Mouse (Mus musculus): ENCODE measurements around the gene Atp11a.

The Atp11a gene

DNA sequence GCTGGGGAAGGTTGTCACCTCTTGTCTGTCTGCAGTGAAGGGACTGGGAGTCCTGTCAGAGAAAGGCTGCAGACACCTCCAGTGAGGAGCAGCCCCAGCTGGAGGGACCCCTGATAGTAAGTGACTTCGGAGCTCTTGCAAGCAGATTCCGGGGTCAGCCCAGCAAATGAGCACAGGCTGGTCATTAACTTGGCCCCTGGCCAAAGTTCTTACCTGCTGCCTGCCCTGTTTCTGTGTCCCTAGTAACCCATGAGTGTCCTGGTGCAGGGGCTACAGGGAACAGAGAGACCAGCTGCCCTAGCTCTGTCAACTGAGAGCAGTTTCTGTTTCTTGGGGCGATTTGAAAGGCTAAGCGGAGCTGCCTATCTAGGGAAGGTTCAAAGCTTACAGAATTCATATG, 17.1 kb downstream of the Atp11a start:
- no peak for DNase-seq

DNA sequence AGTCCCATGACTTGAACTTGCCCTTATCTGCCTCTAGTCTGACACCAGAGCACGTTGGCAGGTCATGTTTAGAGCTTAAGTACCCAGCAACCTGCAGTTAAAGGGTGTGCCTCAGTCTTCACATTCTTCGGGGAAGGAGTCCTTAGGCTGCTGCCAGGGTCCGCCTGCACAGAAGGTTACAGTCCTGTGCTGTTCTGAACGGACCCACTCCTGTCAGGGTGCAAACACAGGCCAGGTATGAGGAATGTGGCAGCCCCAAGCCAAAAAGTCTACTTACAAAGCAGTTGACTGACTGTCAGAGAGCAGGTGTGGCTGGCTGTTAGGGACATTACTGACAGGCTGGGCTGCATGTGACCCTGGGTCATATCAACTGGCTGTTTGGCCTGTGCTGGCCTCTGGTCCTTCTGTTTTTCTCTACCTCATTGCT, 18.1 kb downstream of the Atp11a start:
- no peak for DNase-seq

DNA sequence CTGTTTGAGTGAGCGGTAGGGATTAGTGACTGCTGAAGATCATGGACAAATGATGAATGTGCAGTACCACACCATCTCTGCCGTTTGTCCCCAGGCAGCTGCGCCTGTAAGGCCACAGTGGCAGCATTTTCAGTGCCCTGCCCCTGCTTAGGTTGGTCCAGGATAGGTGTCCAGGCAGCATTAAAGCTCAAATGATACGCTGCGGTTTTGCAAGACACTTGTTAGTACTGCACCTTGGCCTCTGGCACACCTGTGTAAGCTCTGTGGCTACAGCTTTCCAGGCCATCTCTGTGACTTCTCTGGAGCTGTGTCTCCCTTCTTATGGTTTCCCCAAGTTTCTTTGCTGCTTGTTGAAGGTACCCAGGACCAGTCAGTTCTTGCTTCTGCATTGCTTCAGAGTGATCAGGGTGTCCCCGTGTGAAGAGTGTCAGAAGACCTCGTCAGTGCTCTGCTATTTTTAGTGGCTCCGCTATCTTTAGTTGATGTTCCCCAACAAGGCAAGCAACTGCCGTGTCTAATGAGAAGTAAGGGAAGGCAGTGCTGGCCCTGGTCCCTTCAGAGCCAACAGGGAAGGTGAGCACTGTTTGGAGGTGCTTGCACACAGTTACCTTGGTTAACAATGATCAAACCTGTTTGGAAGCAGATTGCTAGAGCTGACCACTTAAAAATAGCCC, 18.6 kb downstream of the Atp11a start:
- no peak for DNase-seq

DNA sequence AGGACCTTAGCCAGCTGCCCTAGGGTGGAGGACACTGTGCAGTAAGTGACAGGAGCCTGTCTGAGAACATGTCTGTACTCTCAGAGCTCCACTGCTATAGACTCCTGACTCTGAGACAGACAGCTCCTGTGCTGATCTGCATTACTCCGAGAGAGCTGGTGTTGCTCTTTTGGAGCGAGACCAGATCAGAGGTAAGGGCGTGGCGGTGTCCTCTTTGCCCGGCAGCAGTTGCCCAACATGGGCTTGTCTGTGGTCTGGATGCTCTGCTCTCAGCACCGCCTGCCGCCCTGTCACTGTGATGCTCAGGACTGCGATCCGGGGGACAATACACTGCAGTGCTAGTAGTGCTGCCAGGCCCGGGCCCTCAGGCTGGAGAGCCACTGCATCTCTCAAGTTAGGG, 19.4 kb downstream of the Atp11a start:
- no peak for DNase-seq

DNA sequence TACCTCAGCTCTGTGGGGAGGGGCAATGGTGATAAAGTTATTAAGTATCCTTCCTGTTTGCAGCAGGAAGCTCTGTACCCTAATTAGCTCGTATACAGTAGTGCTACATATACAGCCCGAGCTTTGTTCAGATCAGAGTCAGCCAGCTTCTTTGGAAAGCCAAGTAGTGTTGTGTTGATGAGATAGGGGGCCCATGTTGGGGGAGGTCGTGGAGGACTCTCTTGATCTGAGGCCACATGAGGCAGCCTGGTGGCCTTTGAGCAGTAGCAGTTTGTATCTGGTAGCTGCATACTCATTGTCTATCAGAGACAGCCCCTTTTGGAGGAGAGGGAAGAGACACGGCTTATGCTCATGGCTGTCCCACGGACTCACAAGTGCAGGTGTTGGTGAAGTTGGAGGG, 20.4 kb downstream of the Atp11a start:
- DNase-seq: no peak

DNA sequence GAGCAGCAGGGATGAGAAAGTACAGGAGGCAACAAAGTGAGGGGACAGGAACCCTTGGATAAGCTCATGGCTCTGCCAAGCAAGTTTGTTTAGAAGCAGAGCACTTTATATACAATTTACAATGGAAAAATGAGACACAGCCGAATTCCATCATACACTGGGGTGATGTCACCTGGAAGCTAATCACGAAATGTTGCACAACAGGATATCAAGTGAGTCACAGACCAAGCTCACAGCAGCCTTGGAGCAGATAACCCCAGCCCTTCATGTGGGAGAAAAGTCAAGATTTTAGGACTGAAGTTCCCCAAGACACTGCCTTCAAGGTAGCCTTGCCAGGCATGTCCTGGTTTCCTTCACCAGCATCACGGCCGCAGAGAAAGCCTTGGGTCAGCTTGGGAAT, 22.7 kb downstream of the Atp11a start:
- no peak for DNase-seq

DNA sequence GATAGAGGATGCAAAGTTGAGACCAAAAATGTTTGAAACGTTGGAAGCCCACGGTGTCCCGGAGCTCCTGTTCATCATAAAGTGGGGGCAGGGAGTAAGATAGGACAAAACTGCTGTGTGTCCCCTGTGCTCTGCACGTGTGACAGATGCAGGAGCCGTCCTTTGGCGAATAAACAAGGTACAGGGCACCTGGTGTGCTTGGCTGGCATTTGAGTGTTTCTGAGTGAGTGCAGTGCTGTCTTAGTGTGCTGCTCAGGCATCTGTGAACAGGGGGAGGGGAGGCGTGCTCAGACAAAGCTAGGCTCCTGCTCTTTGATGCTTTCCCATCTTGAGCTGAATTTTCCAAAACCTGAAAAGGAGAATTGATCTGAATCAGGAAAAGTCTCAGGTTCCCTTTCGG, 28.7 kb downstream of the Atp11a start:
- no peak for DNase-seq

DNA sequence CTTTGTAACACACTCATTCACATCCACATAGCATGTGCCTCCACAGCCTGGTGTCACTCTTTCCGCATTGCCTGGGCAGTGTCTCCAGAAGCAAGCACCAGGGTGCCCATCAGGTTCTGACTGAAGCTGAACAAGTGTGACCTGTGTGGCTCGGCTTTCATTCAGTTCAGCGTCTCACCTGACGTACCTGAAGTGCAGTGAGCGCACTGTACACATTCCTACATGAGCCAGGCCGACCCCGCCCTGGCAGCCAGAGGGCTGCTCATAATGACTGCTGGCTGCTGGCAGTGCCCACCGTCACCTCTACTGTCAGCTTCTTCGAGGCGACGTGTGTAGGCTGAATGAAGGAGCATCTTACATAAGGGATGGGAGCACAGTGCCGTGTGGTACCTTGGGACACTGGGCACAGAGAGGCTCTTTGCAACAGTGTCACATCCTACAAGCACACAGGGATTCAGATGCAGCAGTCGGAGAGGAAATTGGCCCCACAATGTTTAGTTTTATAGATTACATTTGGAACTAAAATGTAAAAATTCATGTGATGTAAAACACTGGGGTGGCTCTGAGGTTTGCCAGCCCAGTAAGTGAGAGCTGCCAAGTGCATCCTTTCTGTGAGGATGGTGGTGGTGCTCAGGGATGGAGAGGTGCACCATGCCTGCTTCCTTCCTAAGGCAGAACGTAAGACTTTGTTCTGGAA, 29.6 kb downstream of the Atp11a start:
- no peak for DNase-seq

DNA sequence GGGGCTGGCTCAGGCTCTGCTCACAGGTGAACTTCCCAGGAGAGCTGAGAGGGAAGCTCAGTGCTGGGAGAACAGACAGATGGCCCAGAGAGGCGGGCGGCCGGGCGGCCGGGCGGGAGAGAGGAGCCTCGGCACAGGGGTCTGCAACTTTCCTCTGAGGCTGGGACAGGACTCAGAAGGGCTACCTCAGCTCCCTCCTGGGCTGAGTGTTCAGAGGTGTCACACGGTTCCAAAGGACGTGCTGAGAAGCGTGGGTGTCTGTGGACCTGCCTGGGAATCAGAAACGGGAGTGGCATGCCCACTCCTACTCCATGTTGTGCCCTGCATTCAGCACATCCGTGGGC, 30.1 kb downstream of the Atp11a start:
- DNase-seq: no peak

DNA sequence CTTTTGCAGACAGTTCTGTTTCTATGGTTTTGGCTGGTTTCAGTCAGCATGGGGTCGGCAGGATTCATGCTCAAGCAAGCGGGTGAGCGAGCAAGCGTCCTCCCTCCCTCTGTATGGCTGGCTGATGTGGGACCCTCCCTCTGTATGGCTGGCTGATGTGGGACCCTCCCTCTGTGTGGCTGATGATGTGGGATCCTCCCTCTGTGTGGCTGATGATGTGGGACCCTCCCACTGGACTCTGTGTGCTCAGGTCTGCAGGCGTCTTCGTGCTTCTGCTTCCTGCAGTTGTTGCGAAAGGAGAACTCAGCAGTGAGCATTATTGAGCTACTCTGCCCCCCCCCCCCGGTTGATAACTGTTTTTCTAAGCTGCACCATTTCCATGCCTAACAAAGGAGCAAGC, 30.6 kb downstream of the Atp11a start:
- no peak for DNase-seq

DNA sequence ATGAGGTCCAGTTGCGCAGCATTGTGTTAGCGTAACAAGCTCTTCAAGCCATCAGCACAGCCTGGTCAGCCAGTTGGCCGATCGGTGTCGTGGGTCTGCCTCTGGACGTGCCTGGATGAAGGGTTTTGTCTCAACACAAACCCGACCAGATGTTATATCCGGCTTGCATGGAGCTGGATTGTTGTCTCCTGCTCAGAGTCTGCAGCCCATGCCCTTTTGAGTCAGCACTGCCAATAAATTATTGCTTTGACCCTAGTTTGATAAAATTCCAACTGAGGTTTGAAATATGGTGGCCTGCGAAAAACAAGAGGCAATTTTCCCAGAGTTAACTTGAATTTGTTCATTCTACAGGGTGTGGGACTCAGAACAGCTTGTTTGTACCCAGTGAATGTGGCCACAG, 31.9 kb downstream of the Atp11a start:
- DNase-seq: no peak

DNA sequence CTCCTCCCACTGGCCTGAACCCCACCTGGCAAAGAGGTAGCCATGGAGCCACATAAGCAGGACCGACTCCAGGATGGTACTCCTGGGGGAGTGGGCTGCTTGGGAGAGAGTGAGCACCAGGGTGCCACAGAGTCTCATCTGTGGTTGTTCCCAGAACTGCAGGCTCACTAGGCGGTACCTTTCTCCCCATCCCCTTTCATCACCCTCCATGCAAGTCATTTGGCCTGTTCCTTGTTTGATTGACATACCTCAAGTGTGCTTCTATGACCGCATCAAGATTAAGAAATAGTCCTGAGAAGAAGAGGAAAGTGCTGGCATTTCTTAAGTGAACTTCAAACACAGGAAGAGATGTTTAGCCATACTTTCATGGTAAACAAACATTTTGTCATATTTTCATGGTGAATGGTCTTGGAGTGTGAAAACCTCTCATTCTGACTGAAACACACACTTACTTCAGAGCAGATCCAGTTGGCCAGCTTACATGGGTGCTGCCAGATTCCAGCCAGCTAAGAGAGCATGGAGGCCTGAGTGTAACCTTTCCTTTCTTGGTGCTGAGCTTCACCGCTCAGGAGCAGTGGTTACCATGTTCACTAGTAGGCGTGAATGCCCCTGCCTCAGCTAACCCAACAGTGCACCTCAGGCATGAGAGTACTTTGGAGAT, 38.3 kb downstream of the Atp11a start:
- no peak for DNase-seq

DNA sequence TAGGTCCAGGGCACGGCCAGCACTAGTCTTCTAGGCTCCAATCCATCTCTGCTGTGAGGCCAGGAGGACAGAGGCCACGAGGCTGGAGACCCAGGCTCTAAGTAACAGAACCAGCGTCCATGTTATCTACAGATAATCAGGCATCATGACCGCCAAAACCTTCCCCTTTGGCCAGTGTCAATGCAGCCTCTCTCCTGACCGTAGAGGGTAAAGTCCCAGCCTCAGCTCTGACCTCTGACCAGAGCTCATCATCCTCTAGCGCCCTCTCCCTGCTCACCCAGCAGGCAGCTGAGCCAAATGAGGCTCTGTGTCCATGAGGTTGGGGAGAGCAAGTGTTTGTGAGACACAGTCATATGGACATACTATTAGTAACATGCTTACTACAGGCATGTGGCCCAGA, 42.3 kb downstream of the Atp11a start:
- no peak for DNase-seq

DNA sequence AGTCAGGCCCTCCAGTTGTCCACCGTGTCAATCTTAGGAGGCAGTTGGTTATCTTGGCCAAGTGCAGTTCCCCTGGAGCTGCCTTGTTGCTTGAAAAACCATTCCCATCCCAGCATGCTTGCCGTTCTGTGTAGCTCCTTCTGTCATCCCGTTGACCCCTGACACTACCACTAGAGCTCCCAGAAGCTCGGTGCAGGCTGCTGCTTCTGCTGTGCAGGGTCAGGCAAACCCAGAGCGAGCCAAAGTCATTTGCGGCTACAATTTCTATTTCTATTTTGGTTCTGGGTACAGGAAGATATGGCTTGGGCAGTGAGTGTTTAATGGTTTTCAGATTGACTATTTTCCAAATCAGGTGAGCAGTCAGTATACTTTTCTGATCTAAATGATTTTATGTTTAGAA, 43.0 kb downstream of the Atp11a start:
- DNase-seq: no peak

DNA sequence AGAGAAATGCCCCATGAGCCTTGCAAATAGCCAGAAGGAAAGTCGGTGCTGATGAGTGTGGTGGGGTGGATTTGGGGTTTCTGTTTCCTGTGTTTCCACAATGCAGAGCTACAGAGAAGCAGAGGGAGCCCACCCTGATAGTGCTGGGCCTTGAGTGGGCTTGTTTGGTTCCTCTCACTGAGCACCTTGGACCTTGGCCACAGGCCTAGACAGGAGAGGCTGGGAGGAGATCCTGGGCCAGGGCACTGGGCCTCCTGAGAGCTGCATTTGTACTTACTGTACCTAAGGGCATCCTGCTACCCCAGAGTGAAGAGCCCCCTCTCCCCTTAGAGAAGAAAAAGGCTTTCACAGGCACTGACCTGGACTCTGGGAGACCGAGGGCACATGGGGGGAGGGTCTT, 43.4 kb downstream of the Atp11a start:
- DNase-seq: no peak

DNA sequence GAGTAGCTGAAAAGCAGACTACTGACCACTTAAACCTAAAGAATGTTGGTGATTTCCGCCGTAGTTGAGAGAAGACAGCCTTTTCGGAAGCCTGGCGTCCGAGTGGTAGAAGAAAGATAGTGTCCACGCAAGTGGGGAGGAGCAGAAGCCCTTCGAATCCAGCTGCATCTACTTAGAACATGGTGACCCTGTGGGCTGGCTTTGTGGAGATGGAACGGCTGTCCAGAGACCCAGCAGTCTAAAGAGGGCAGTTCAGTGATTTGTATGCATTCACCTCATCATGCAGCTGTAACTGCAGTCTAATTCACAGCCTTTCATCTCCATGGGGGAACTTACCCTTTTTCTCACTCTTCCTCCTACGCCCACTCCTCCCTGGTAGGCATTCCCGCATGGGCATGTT, 44.8 kb downstream of the Atp11a start:
- no peak for DNase-seq

DNA sequence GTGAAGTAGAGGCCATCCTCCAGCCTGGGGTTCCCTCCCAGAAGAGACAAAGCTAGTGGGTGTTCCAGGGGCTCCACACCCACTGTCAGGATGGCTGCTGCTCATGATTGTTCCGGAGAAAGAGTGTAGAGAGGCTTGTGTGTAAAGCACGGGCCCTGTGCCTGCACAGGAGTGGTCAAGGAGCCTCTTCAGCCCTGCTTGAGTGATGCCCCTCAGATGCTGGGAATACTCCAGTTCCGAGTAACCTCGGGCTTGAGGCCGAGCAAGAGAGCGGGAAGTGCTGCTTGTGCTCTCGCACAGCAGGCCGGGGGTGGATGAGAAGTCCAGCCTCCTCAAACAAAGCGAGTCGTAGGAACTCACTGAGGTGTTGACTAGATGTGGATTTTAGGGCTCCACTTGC, 46.3 kb downstream of the Atp11a start:
- no peak for DNase-seq

DNA sequence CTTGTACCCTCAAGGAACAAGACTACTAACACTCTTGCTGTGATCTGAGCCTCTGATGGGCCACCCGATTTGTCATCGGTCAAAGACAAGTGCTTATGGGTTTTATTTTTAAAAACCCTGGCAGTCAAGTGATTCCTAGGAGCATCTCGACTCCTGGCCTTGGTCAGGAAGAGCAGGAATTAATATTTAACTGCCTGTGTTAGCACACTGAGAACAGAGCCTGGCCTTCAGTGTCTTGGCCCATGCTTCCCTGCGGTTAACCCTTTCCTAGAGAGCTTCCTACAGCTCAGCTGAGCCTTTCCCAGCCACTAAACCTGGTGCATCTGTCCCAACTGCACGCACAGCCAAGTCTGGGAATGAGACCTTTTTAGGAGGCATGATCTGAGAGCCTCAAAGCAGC, 48.1 kb downstream of the Atp11a start:
- no peak for DNase-seq

DNA sequence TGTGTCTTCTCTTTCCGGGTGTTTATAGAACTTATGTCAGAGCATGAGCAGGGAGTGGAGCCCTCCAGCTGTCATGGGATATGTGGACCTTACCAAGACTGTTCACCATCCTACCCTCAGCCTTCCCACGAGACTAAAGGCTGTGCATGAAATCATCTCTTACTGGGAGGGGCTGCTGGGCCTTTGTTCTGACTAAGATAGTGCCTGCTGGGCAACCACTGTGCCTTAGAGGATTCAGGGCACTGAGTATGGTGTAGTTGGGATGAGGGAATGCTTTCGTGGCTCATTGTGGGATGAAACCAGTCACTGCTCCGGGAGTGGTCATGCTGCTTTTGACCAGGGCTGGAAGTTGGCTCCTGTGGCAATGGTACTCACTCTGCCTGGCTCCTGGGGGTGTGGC, 48.8 kb downstream of the Atp11a start:
- DNase-seq: no peak

DNA sequence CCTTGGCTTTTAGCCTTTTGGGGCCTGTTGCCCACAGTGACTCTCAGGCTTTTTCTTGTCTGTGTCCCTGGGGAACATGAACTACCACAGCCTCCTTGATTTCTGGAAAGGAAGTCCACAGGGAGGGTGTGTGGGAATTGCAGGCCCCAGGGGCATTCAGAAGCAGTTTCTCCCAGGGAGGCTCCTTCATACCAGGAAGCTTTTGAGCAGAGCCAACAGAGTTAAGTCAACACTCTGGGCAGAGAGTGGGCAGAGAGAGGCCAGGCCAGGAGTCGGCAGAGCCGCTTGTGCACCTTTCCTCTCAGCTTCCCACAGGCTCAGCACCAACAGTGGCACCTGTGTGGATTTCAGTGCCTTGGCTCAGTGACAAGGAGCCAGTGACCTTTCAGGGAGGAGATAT, 51.2 kb downstream of the Atp11a start:
- no peak for DNase-seq

DNA sequence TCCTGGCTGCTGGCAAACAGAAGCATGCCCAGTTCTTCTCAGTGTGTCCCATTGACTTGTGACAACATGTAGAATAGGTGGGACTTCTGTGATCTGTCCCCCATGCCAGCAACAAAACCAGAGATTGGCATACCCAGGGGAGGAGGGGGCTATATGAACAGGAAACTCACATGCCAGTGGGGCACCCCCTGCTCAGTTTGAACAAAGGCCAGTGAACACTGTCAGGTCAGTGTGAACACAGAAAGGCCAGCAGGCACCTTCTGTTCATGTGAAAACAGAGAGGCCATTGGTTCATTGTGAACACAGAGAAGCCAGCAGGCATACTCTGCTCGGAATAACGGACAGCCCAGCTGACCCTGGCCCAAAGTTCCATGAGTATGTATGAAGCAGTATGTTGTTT, 52.7 kb downstream of the Atp11a start:
- no peak for DNase-seq

DNA sequence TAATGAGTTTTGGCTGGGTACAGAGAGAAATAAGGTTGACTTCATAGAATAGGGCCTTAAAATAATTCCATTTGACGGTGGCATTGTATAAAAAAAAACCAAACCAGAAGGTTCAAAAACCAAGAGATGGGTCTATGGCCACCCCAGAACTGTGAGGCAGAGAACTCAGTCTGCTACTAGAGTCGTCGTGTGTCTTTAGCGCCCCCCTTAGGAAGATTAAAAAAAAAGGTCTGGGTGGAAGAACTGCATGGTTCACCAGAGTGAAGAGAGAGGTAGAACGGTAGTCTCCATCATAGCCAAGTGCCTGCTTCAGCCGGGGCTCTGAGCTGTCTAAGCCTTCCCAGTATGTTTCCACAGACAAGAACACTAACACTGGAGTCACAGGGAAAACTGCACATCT, 54.4 kb downstream of the Atp11a start:
- DNase-seq: no peak

DNA sequence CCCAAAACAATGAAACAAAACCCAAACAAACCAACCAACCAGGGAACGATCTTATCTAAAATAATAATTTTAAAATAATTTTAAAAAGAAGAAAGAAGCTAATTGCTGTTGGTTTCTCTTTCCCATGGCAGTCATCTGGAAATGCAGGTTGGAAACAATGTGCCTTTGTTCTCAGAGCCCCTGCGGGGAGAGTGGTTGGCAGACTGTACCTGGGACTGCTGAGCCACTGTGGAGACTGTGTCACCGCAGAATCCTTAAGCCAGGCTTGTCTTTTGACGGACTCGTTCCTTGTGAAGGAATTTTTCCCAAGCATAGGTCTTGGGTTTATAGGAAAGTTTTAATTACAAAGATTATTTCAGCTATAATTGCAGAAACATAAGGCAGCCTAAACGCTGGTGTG, 59.6 kb downstream of the Atp11a start:
- no peak for DNase-seq

DNA sequence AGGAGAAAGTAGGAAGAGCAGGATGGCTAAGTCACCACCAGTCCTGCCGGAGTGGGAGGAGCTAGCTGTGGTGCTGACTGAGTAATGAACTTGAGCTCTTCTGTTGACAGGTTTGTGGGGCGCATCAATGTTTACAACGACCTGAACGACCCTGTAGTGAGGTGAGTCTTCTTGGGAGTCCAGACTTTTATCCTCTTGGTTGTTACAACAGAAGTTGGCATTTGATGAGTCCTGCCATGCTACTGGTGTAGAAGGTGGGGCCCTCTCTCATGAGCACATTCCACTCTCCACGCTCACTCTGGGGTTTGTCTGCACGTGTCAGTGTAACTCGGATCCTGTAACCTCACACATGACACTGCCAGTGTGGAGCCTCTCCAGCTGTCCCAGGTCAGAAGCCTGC, 66.1 kb downstream of the Atp11a start:
- DNase-seq: no peak

DNA sequence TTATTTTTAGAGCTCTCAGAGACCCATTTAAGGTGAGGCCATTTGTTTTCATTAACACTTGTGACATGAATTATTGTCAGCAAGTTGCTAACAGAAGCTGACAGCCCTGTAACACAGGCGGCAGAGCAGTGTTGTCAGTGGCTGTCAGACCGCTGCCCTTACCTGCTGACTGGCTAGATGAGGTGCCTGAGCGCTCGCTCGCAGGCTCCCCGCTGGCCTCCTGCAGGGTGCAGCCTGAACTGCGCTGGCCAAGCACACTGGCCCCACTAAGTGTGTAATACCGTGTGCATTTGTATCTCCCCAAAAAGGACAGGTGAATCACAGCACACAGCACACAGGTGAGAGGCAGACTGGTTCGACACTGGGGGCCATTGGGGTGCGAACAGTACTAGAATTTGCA, 67.7 kb downstream of the Atp11a start:
- no peak for DNase-seq
